Mouse (Mus musculus) midbrain, embryonic 13.5 days (tissue): ENCODE data around the gene Efhd1. TPM values are rescaled to one million over a fixed set of nuclear protein-coding genes. Genes with fewer than 3 reads are reported as not detected.

Experiments used
- ATAC-seq: fragments of 200-750 bp; cut with Nextera tagmentation; 2 replicates; pipeline ENCODE4 v1.8.0; 2017; ENCODE audit warnings: mild to moderate bottlenecking, moderate TSS enrichment, moderate library complexity
- H3K27ac ChIP-seq: fragments of 300-500 bp; sonication (generic); 2 replicates; pipeline ENCODE4 v1.5.1; 2015; ENCODE audit warnings: inconsistent platforms, mild to moderate bottlenecking, moderate library complexity
- H3K27me3 ChIP-seq: fragments of 300-500 bp; sonication (generic); 2 replicates; pipeline ENCODE4 v1.6.1; 2015; ENCODE audit warnings: mild to moderate bottlenecking, inconsistent platforms
- H3K36me3 ChIP-seq: fragments of 300-500 bp; sonication (generic); 2 replicates; pipeline ENCODE4 v1.6.1; 2015; ENCODE audit warnings: mild to moderate bottlenecking, inconsistent platforms
- H3K4me1 ChIP-seq: fragments of 300-500 bp; sonication (generic); replicated peaks from 2 replicates; pipeline ENCODE4 v1.6.1; 2015; ENCODE audit warnings: inconsistent platforms
- H3K4me2 ChIP-seq: fragments of 300-500 bp; sonication (generic); replicated peaks from 2 replicates; pipeline ENCODE4 v1.6.1; 2015; ENCODE audit warnings: moderate library complexity, mild to moderate bottlenecking, inconsistent platforms
- H3K4me3 ChIP-seq: fragments of 300-500 bp; sonication (generic); replicated peaks from 2 replicates; pipeline ENCODE4 v1.5.1; 2015; ENCODE audit warnings: mild to moderate bottlenecking, inconsistent platforms
- H3K9ac ChIP-seq: fragments of 300-500 bp; sonication (generic); replicated peaks from 2 replicates; pipeline ENCODE4 v1.6.1; 2015; ENCODE audit warnings: mild to moderate bottlenecking, inconsistent platforms
- H3K9me3 ChIP-seq: fragments of 300-500 bp; sonication (generic); 2 replicates; pipeline ENCODE4 v1.6.1; 2016; ENCODE audit warnings: mild to moderate bottlenecking, inconsistent platforms
- WGBS: fragments of 180-500 bp; shearing (Covaris S2); methylation state at CpG from one replicate; pipeline ENCODE4 v1.1.7; 2015; 5-methylcytosine and 5-hydroxymethylcytosine counted together
- polyA plus RNA-seq: library from polyadenylated mRNA; unstranded; fragments of >200 nt; fragmentation: Nextera tagmentation; extraction: Ambion mirVana; gene quantifications from 2 replicates; pipeline ENCODE4 v1.2.1, GENCODE M21; 2015

Gene Efhd1
- polyA plus RNA-seq, 1 experiment from 2014 or later, result 0.51 TPM

GRCm38 (mm10) chr1:87291416-87291815, 27.3 kb downstream of the Efhd1 start:
- Histone ChIP-seq H3K27ac (no peak overlapping the region), H3K27me3 (no peaks in the 10 kb centered on the region), H3K9me3 (no peaks in the 10 kb centered on the region), H3K4me1 (no peaks in the 10 kb centered on the region), H3K9ac (no peak overlapping the region), H3K36me3 (no peaks in the 10 kb centered on the region), H3K4me2 (no peak overlapping the region), H3K4me3 (no peak overlapping the region)
- ATAC-seq, result no peak
- WGBS, result 66% methylated on average over 8 of the region's 8 CpGs

- 65% methylated on average over 15 of the region's 15 CpGs for WGBS
- H3K4me2 ChIP-seq, result no peak overlapping the region
- H3K4me3 ChIP-seq, result no peak overlapping the region
- H3K9me3 ChIP-seq, result no peaks in the 10 kb centered on the region
- no peaks in the 10 kb centered on the region for H3K4me1 ChIP-seq
- no peak overlapping the region for H3K9ac ChIP-seq
- no peaks in the 10 kb centered on the region for H3K36me3 ChIP-seq
- no peak overlapping the region for H3K27ac ChIP-seq
- no peaks in the 10 kb centered on the region for H3K27me3 ChIP-seq
- no peak for ATAC-seq
Measured at GRCm38 (mm10) chr1:87292420-87293190, 28.4 kb downstream of the Efhd1 start.

- Histone ChIP-seq H3K4me1 (no peaks in the 10 kb centered on the region), H3K27ac (no peak overlapping the region), H3K9ac (no peak overlapping the region), H3K27me3 (no peaks in the 10 kb centered on the region), H3K36me3 (no peaks in the 10 kb centered on the region), H3K9me3 (no peaks in the 10 kb centered on the region), H3K4me3 (no peak overlapping the region), H3K4me2 (no peak overlapping the region)
- no peak for ATAC-seq
- 79% methylated on average over 4 of the region's 4 CpGs for WGBS
Measured at GRCm38 (mm10) chr1:87294063-87294710, 30.0 kb downstream of the Efhd1 start.

GRCm38 (mm10) chr1:87294951-87295350, 30.8 kb downstream of the Efhd1 start:
- no peaks in the 10 kb centered on the region for H3K27me3 ChIP-seq
- H3K36me3 ChIP-seq, result no peaks in the 10 kb centered on the region
- no peak overlapping the region for H3K27ac ChIP-seq
- ATAC-seq, result no peak
- no peak overlapping the region for H3K4me3 ChIP-seq
- no peak overlapping the region for H3K9ac ChIP-seq
- no peak overlapping the region for H3K4me2 ChIP-seq
- H3K4me1 ChIP-seq, result no peaks in the 10 kb centered on the region
- H3K9me3 ChIP-seq, result no peaks in the 10 kb centered on the region
- 69% methylated on average over 4 of the region's 4 CpGs for WGBS

- Histone ChIP-seq H3K9me3 (no peaks in the 10 kb centered on the region), H3K27ac (no peak overlapping the region), H3K4me2 (no peak overlapping the region), H3K4me1 (no peaks in the 10 kb centered on the region), H3K27me3 (no peaks in the 10 kb centered on the region), H3K36me3 (no peaks in the 10 kb centered on the region), H3K4me3 (no peak overlapping the region), H3K9ac (no peak overlapping the region)
- 87% methylated on average over 10 of the region's 10 CpGs for WGBS
- ATAC-seq, result no peak
Measured at GRCm38 (mm10) chr1:87297346-87297925, 33.3 kb downstream of the Efhd1 start.

- 81% methylated on average over 14 of the region's 14 CpGs for WGBS
- Histone ChIP-seq H3K27me3 (no peaks in the 10 kb centered on the region), H3K9me3 (no peaks in the 10 kb centered on the region), H3K4me2 (no peak overlapping the region), H3K36me3 (no peaks in the 10 kb centered on the region), H3K9ac (no peak overlapping the region), H3K4me3 (no peak overlapping the region), H3K27ac (no peak overlapping the region), H3K4me1 (no peaks in the 10 kb centered on the region)
- no peak for ATAC-seq
Measured at GRCm38 (mm10) chr1:87300360-87301286, 36.5 kb downstream of the Efhd1 start.

- Histone ChIP-seq H3K9ac (no peak overlapping the region), H3K4me2 (no peak overlapping the region), H3K36me3 (no peaks in the 10 kb centered on the region), H3K4me1 (no peaks in the 10 kb centered on the region), H3K27me3 (no peaks in the 10 kb centered on the region), H3K4me3 (no peak overlapping the region), H3K9me3 (no peaks in the 10 kb centered on the region), H3K27ac (no peak overlapping the region)
- WGBS, result 98% methylated on average over 2 of the region's 2 CpGs
- no peak for ATAC-seq
Measured at GRCm38 (mm10) chr1:87301971-87302370, 37.8 kb downstream of the Efhd1 start.

GRCm38 (mm10) chr1:87308952-87309351, 44.8 kb downstream of the Efhd1 start:
- Histone ChIP-seq H3K27ac (no peak overlapping the region), H3K4me3 (no peak overlapping the region), H3K36me3 (no peaks in the 10 kb centered on the region), H3K4me2 (no peak overlapping the region), H3K27me3 (no peaks in the 10 kb centered on the region), H3K9me3 (no peaks in the 10 kb centered on the region), H3K9ac (no peak overlapping the region), H3K4me1 (no peaks in the 10 kb centered on the region)
- ATAC-seq, result no peak
- WGBS, result 80% methylated on average over 3 of the region's 3 CpGs

- no peak overlapping the region for H3K27ac ChIP-seq
- H3K9ac ChIP-seq, result no peak overlapping the region
- no peak overlapping the region for H3K4me2 ChIP-seq
- H3K27me3 ChIP-seq, result no peaks in the 10 kb centered on the region
- no peak for ATAC-seq
- no peak overlapping the region for H3K4me3 ChIP-seq
- H3K4me1 ChIP-seq, result no peaks in the 10 kb centered on the region
- 85% methylated on average over 16 of the region's 16 CpGs for WGBS
- no peaks in the 10 kb centered on the region for H3K9me3 ChIP-seq
- H3K36me3 ChIP-seq, result no peaks in the 10 kb centered on the region
Measured at GRCm38 (mm10) chr1:87309621-87310020, 45.5 kb downstream of the Efhd1 start.

GRCm38 (mm10) chr1:87312681-87313080, 48.5 kb downstream of the Efhd1 start:
- ATAC-seq, result no peak
- no peaks in the 10 kb centered on the region for H3K36me3 ChIP-seq
- H3K27me3 ChIP-seq, result no peaks in the 10 kb centered on the region
- no peaks in the 10 kb centered on the region for H3K9me3 ChIP-seq
- no peak overlapping the region for H3K27ac ChIP-seq
- no peak overlapping the region for H3K9ac ChIP-seq
- 91% methylated on average over 2 of the region's 2 CpGs for WGBS
- no peak overlapping the region for H3K4me2 ChIP-seq
- H3K4me1 ChIP-seq, result no peaks in the 10 kb centered on the region
- no peak overlapping the region for H3K4me3 ChIP-seq

- H3K27ac ChIP-seq, result no peak overlapping the region
- H3K4me3 ChIP-seq, result no peak overlapping the region
- H3K9me3 ChIP-seq, result no peaks in the 10 kb centered on the region
- H3K4me2 ChIP-seq, result no peak overlapping the region
- 92% methylated on average over 2 of the region's 2 CpGs for WGBS
- no peaks in the 10 kb centered on the region for H3K27me3 ChIP-seq
- H3K36me3 ChIP-seq, result no peaks in the 10 kb centered on the region
- ATAC-seq, result no peak
- no peaks in the 10 kb centered on the region for H3K4me1 ChIP-seq
- H3K9ac ChIP-seq, result no peak overlapping the region
Measured at GRCm38 (mm10) chr1:87313116-87313515, 49.0 kb downstream of the Efhd1 start.
